Mouse (Mus musculus) small intestine, adult 2 months (tissue): ENCODE measurements at regions not wholly inside any gene's neighbourhood (a gene's known extent, or its start where the extent isn't known, plus 50 kb on each side); places are given as distances from the start of the nearest gene placed in this dataset.

ENCODE experiments used
- H3K27ac ChIP-seq: fragments of 200-500 bp; 2 replicates; pipeline ENCODE4 v1.5.1; 2012; ENCODE audit warnings: low read depth, low read length, control low read depth, inconsistent platforms; ENCODE audit not compliant: insufficient read depth
- H3K27me3 ChIP-seq: fragments of 200-500 bp; 2 replicates; pipeline ENCODE4 v1.6.1; 2012; ENCODE audit warnings: mild to moderate bottlenecking, moderate library complexity, low read length, inconsistent platforms; ENCODE audit not compliant: control insufficient read depth, insufficient read depth
- H3K36me3 ChIP-seq: fragments of 200-500 bp; 2 replicates; pipeline ENCODE4 v1.6.1; 2012; ENCODE audit warnings: mild to moderate bottlenecking, low read length, control low read depth, inconsistent platforms; ENCODE audit not compliant: control insufficient read depth, insufficient read depth
- H3K4me1 ChIP-seq: fragments of 200-500 bp; 2 replicates; pipeline ENCODE4 v1.6.1; 2012; ENCODE audit warnings: low read length, inconsistent platforms, mixed read lengths; ENCODE audit not compliant: control insufficient read depth, insufficient read depth, insufficient read length
- H3K4me3 ChIP-seq: fragments of 200-500 bp; 2 replicates; pipeline ENCODE4 v1.5.1; 2012; ENCODE audit warnings: low read depth, mild to moderate bottlenecking, control low read depth, inconsistent platforms, low read length, moderate library complexity
- CTCF ChIP-seq: fragments of 200-500 bp; IDR thresholded peaks from 2 replicates; pipeline ENCODE4 v1.5.1; 2012; ENCODE audit warnings: low read depth, mild to moderate bottlenecking, control low read depth, inconsistent platforms, low read length, moderate library complexity, mixed read lengths; ENCODE audit not compliant: insufficient replicate concordance, insufficient read length; ENCODE audit errors: extremely low read depth
- POLR2A ChIP-seq: fragments of 200-500 bp; IDR thresholded peaks from 2 replicates; pipeline ENCODE4 v1.6.1; 2012; ENCODE audit warnings: low read depth, mild to moderate bottlenecking, control low read depth, inconsistent platforms, low read length, moderate library complexity
- WGBS: fragments of 180-500 bp; shearing (Covaris S2); methylation state at CpG from one replicate; pipeline ENCODE4 v1.1.7; 2018; 5-methylcytosine and 5-hydroxymethylcytosine counted together

DNA sequence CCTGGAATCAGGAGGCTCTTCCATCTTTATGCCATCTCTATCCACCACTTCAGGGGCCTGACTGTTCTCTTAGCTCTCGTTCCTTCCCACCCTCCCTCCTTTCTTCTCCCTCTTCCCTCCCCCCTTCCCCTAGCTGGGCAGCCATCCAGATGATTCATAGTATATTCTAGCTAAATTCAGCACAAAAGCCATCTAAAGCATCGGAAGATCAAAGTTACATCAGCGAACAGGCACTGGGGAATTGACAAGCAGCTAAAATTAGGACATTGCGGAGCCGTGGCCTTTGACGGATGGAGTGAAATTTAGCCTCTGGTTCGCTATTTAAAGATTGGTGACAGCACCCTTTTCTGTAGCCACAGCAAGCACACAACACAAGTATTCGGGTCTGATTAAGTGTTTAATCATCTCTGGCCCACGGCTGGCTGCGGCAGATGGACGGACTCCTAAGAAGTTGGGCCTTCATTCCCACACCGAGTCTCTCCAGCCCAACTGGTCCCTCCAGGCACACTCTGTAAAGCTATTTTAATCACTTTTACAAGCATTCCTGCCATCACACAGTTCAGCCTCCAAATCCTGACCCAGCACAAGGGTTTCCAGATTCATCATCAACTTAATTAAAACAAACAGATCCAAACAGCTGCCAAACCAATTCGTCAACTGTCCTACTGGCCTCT is 163.8 kb downstream of the Auh start:
- Histone ChIP-seq H3K27ac (peak overlapping the region; percentile 4), H3K27me3 (no peaks in the 10 kb centered on the region), H3K4me1 (peaks cover 22% of the 10 kb centered on the region), H3K4me3 (no peak overlapping the region), H3K36me3 (no peaks in the 10 kb centered on the region)
- TF ChIP-seq CTCF (no peak), POLR2A (no peak)
- WGBS, result 58% methylated on average over 13 of the region's 13 CpGs

DNA sequence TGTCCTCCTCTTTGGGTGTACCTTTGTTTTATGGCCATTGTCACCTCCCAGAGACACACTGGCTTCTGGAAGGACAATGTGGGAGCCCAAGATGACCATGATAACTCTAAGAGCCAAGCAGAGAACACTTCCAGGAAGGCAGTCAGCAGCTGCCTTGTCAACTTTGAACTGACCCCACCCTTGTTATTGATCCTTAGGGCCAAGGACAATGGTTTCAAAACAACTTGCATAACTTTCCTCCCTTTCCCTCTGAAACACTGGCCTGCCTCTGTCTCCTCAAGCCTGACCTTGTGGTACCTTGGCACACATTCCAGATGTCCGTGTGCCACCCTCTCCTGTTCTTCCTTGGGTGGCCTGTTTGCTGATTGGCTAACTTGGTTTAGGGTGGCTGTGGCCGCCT is 163.2 kb downstream of the Auh start:
- TF ChIP-seq POLR2A, result no peak
- TF ChIP-seq CTCF, result no peak
- WGBS, result 44% methylated on average over 2 of the region's 2 CpGs
- no peak overlapping the region for H3K4me3 ChIP-seq
- peaks cover 26% of the 10 kb centered on the region for H3K4me1 ChIP-seq
- H3K27ac ChIP-seq, result peak overlapping the region; percentile 35
- no peaks in the 10 kb centered on the region for H3K36me3 ChIP-seq
- no peaks in the 10 kb centered on the region for H3K27me3 ChIP-seq

- no peaks in the 10 kb centered on the region for H3K36me3 ChIP-seq
- no peak for TF ChIP-seq CTCF
- no peak for TF ChIP-seq POLR2A
- peaks cover 29% of the 10 kb centered on the region for H3K4me1 ChIP-seq
- no peak overlapping the region for H3K27ac ChIP-seq
- 71% methylated on average over 8 of the region's 8 CpGs for WGBS
- no peaks in the 10 kb centered on the region for H3K27me3 ChIP-seq
- H3K4me3 ChIP-seq, result no peak overlapping the region
Observed at GRCm38 (mm10) chr13:52769956-52770355, 159.5 kb downstream of the Auh start.

GRCm38 (mm10) chr13:52771518-52771917 is 158.0 kb downstream of the Auh start:
- Histone ChIP-seq H3K27ac (no peak overlapping the region), H3K4me1 (peaks cover 19% of the 10 kb centered on the region), H3K36me3 (no peaks in the 10 kb centered on the region), H3K4me3 (no peak overlapping the region), H3K27me3 (no peaks in the 10 kb centered on the region)
- TF ChIP-seq POLR2A, result no peak
- no peak for TF ChIP-seq CTCF
- 91% methylated on average over 3 of the region's 3 CpGs for WGBS

- no peaks in the 10 kb centered on the region for H3K36me3 ChIP-seq
- no peak for TF ChIP-seq POLR2A
- TF ChIP-seq CTCF, result no peak
- H3K4me1 ChIP-seq, result peaks cover 18% of the 10 kb centered on the region
- WGBS, result 75% methylated on average over 4 of the region's 4 CpGs
- no peaks in the 10 kb centered on the region for H3K27me3 ChIP-seq
- no peak overlapping the region for H3K4me3 ChIP-seq
- H3K27ac ChIP-seq, result no peak overlapping the region
Observed at GRCm38 (mm10) chr13:52772081-52772480, 157.4 kb downstream of the Auh start.

GRCm38 (mm10) chr13:52777396-52778034 is 152.0 kb downstream of the Auh start:
- Histone ChIP-seq H3K27me3 (no peaks in the 10 kb centered on the region), H3K4me1 (0 out of 2 replicates have a peak, but pooled peaks cover 3% of the 10 kb centered on the region), H3K36me3 (no peaks in the 10 kb centered on the region), H3K27ac (no peak overlapping the region), H3K4me3 (no peak overlapping the region)
- WGBS, result 61% methylated on average over 6 of the region's 6 CpGs
- no peak for TF ChIP-seq POLR2A
- no peak for TF ChIP-seq CTCF

GRCm38 (mm10) chr13:52778848-52779247 is 150.6 kb downstream of the Auh start:
- Histone ChIP-seq H3K27me3 (no peaks in the 10 kb centered on the region), H3K4me1 (0 out of 2 replicates have a peak, but pooled peaks cover 3% of the 10 kb centered on the region), H3K4me3 (no peak overlapping the region), H3K27ac (no peak overlapping the region), H3K36me3 (no peaks in the 10 kb centered on the region)
- 63% methylated on average over 4 of the region's 4 CpGs for WGBS
- no peak for TF ChIP-seq POLR2A
- no peak for TF ChIP-seq CTCF
